Comparison of ENCODE assay signal across 9 mouse cellular contexts in genomic region chr5:30667215-30667614, GRCm38 (mm10). TPM values are rescaled to one million over a fixed set of nuclear protein-coding genes. Genes with fewer than 3 reads are reported as not detected.
DNase-seq lines count a peak whose midpoint lies in the region; ATAC-seq and TF ChIP-seq lines count a peak whose summit lies in the region.
"Had no signal": no experiment of that assay in that cellular context is flagged by ENCODE, and none has a peak within 500 bp of the region (broad histone marks: within the 10 kb centered on the region; RNA-seq: fewer than 3 reads in every experiment).

No protein-coding gene starts in this region.

- no peak for DNase-seq in heart, embryonic 10.5 days (ENCODE audit: low spot score)
- no peak for DNase-seq in heart, adult 9 months (ENCODE audit: low spot score in 2 of 2)
- peak; percentile 27 for DNase-seq in 416B (ENCODE audit: low read depth)
- DNase-seq in gastrocnemius, postnatal 25 days: no peak
- DNase-seq in left cerebral cortex, postnatal 10 days (ENCODE audit: extremely low spot score in 1 of 2, low spot score in 2 of 2): no peak

- intact Hi-C loops in left cerebral cortex, postnatal 10 days (cut with DNase I): no loop called here

- H3K27ac ChIP-seq in heart, embryonic 10.5 days: peak overlapping the region; percentile 93
- no peak overlapping the region for H3K27ac ChIP-seq in embryonic fibroblast, embryonic 13.5 days (ENCODE audit: insufficient read depth, low read length)
- H3K27ac ChIP-seq in liver, embryonic 12.5 days: peak overlapping the region; percentile 84

- peak overlapping the region; percentile 78 for H3K4me2 ChIP-seq in liver, embryonic 12.5 days

- H3K4me3 ChIP-seq in heart, embryonic 10.5 days: peak overlapping the region; percentile 82
- peak overlapping the region; percentile 81 for H3K4me3 ChIP-seq in embryonic fibroblast, embryonic 13.5 days (ENCODE audit: insufficient read depth, low read length)
- H3K4me3 ChIP-seq in liver, embryonic 12.5 days: peak overlapping the region; percentile 75

- ATAC-seq in liver, embryonic 12.5 days: no peak
- ATAC-seq in megakaryocyte-erythroid progenitor cell, adult 5-6 weeks (replicated peaks; ENCODE audit: low FRiP score, low TSS enrichment, poor library complexity, severe bottlenecking): no peak

- WGBS in heart, embryonic 10.5 days: under 1% methylated on average over 13 of the region's 13 CpGs
- under 1% methylated on average over 13 of the region's 13 CpGs for WGBS in liver, embryonic 12.5 days (ENCODE audit: insufficient replicate concordance)

- no peak for TF ChIP-seq CTCF in embryonic fibroblast, embryonic 13.5 days (IDR thresholded peaks at IDR 0.05; ENCODE audit: borderline replicate concordance, insufficient read depth, low read length)

- TF ChIP-seq POLR2A in embryonic fibroblast, embryonic 13.5 days (IDR thresholded peaks at IDR 0.05; ENCODE audit: low read depth, low read length): no peak

- H3K36me3 ChIP-seq in heart, embryonic 10.5 days: peaks cover 40% of the 10 kb centered on the region
- H3K36me3 ChIP-seq in liver, embryonic 12.5 days: peaks cover 42% of the 10 kb centered on the region

- no peaks in the 10 kb centered on the region for H3K9me3 ChIP-seq in heart, embryonic 10.5 days
- no peaks in the 10 kb centered on the region for H3K9me3 ChIP-seq in liver, embryonic 12.5 days (replicated peaks)

- peaks cover 20% of the 10 kb centered on the region for H3K4me1 ChIP-seq in heart, embryonic 10.5 days
- no peaks in the 10 kb centered on the region for H3K4me1 ChIP-seq in embryonic fibroblast, embryonic 13.5 days (ENCODE audit: control insufficient read depth, insufficient read depth, low read length)
- peaks cover 38% of the 10 kb centered on the region for H3K4me1 ChIP-seq in liver, embryonic 12.5 days

- peak overlapping the region; percentile 89 for H3K9ac ChIP-seq in liver, embryonic 12.5 days

- H3K27me3 ChIP-seq in heart, embryonic 10.5 days (ENCODE audit: insufficient read depth, poor library complexity, severe bottlenecking): no peaks in the 10 kb centered on the region
- no peaks in the 10 kb centered on the region for H3K27me3 ChIP-seq in liver, embryonic 12.5 days (replicated peaks)

RNA-seq across cellular contexts. Expression of gene Cenpa, which starts 0.6 kb away (rescaled TPM):
- polyA plus RNA-seq in heart, embryonic 10.5 days (2016; fragmentation: Nextera tagmentation; extraction: Ambion mirVana): 323 and 372 TPM in 2 replicates
- polyA plus RNA-seq in embryonic fibroblast, embryonic 13.5 days (2011; ENCODE audit: insufficient read length, low read depth, missing spikeins): 37.9 and 59.8 TPM in 2 replicates
- 259 and 265 TPM in 2 replicates for polyA plus RNA-seq in liver, embryonic 12.5 days (2016; fragmentation: Nextera tagmentation; extraction: Ambion mirVana)
- 337 and 377 TPM in 2 replicates for total RNA-seq in megakaryocyte-erythroid progenitor cell, adult 5-6 weeks (2014; fragmentation: Nextera tagmentation)
- total RNA-seq in megakaryocyte-erythroid progenitor cell, adult 5-6 weeks (2017): 136 and 144 TPM in 2 replicates
- 1 to 10 TPM; 3.2 to 6.5 TPM for total RNA-seq in gastrocnemius, postnatal 25 days (2021)
- total RNA-seq in left cerebral cortex, postnatal 10 days (2021): 1 to 10 TPM; 6.1 to 7.6 TPM

RNA-seq across cellular contexts. Expression of gene Slc35f6, which starts 19.5 kb away (rescaled TPM):
- polyA plus RNA-seq in heart, embryonic 10.5 days (2016; fragmentation: Nextera tagmentation; extraction: Ambion mirVana): 25.5 and 28.4 TPM in 2 replicates
- polyA plus RNA-seq in embryonic fibroblast, embryonic 13.5 days (2011; ENCODE audit: insufficient read length, low read depth, missing spikeins): 36.9 and 41.0 TPM in 2 replicates
- 10.3 and 12.1 TPM in 2 replicates for polyA plus RNA-seq in liver, embryonic 12.5 days (2016; fragmentation: Nextera tagmentation; extraction: Ambion mirVana)
- 18.5 and 23.4 TPM in 2 replicates for total RNA-seq in megakaryocyte-erythroid progenitor cell, adult 5-6 weeks (2014; fragmentation: Nextera tagmentation)
- total RNA-seq in megakaryocyte-erythroid progenitor cell, adult 5-6 weeks (2017): 6.8 and 8.9 TPM in 2 replicates
- total RNA-seq in gastrocnemius, postnatal 25 days (2021): 10 to 100 TPM in 1 of 2 experiments, 1 to 10 TPM in 1; 9.5 to 12.0 TPM
- total RNA-seq in left cerebral cortex, postnatal 10 days (2021): 10 to 100 TPM; 27.3 to 29.3 TPM

RNA-seq across cellular contexts. Expression of gene Dpysl5, which starts 44.1 kb away (rescaled TPM):
- 4.0 and 5.6 TPM in 2 replicates for polyA plus RNA-seq in heart, embryonic 10.5 days (2016; fragmentation: Nextera tagmentation; extraction: Ambion mirVana)
- polyA plus RNA-seq in embryonic fibroblast, embryonic 13.5 days (2011; ENCODE audit: insufficient read length, low read depth, missing spikeins): 0.13 TPM in 1 of 2 replicates, not detected in the other
- 0.20 and 0.36 TPM in 2 replicates for polyA plus RNA-seq in liver, embryonic 12.5 days (2016; fragmentation: Nextera tagmentation; extraction: Ambion mirVana)
- not detected in 2 replicates for total RNA-seq in megakaryocyte-erythroid progenitor cell, adult 5-6 weeks (2014; fragmentation: Nextera tagmentation)
- total RNA-seq in megakaryocyte-erythroid progenitor cell, adult 5-6 weeks (2017): not detected in 2 replicates
- total RNA-seq in gastrocnemius, postnatal 25 days (2021): 1 to 10 TPM; 1.0 to 2.0 TPM
- 100 to 1,000 TPM; 354 to 401 TPM for total RNA-seq in left cerebral cortex, postnatal 10 days (2021)
- total RNA-seq: hematopoietic stem cell, adult 5-6 weeks had no signal

Comparison
In these comparisons a context has a peak if more than half of its experiments do, and no peak if none do; other contexts are left out.
1. RNA of gene Cenpa, which starts 0.6 kb away (total RNA-seq): 136 to 377 TPM in megakaryocyte-erythroid progenitor cell, adult 5-6 weeks; 6.1 to 7.6 TPM in left cerebral cortex, postnatal 10 days and 3.2 to 6.5 TPM in gastrocnemius, postnatal 25 days; every median in the first group is over 10 times any median in the second.
2. RNA of gene Dpysl5, which starts 44.1 kb away (total RNA-seq): 354 to 401 TPM in left cerebral cortex, postnatal 10 days; 1.0 to 2.0 TPM in gastrocnemius, postnatal 25 days and not detected in megakaryocyte-erythroid progenitor cell, adult 5-6 weeks; every median in the first group is over 100 times any median in the second.
3. Peak in every context shown above with its lines, with median percentiles within 50 percentile points of each other: H3K4me3 ChIP-seq.